Mouse (Mus musculus) heart, embryonic 16.5 days (tissue): Measurements from ENCODE around the gene Atp6v1g2. TPM values are rescaled to one million over a fixed set of nuclear protein-coding genes. Genes with fewer than 3 reads are reported as not detected.

Experiments used
- ATAC-seq: fragments of 200-750 bp; cut with Nextera tagmentation; replicated peaks from 2 replicates; pipeline ENCODE4 v1.8.0; 2017; ENCODE audit warnings: moderate number of reproducible peaks; ENCODE audit not compliant: insufficient read depth, low FRiP score; ENCODE audit errors: extremely low read depth
- H3K27ac ChIP-seq: fragments of 300-500 bp; sonication (generic); 2 replicates; pipeline ENCODE4 v1.5.1; 2014; ENCODE audit warnings: mild to moderate bottlenecking, low read length, control low read depth, moderate library complexity
- H3K27me3 ChIP-seq: fragments of 300-500 bp; sonication (generic); 2 replicates; pipeline ENCODE4 v1.6.1; 2014; ENCODE audit warnings: low read length, mixed read lengths; ENCODE audit not compliant: control insufficient read depth, insufficient read depth
- H3K36me3 ChIP-seq: fragments of 300-500 bp; sonication (generic); 2 replicates; pipeline ENCODE4 v1.6.1; 2014; ENCODE audit not compliant: control insufficient read depth, insufficient read depth
- H3K4me1 ChIP-seq: fragments of 300-500 bp; sonication (generic); 2 replicates; pipeline ENCODE4 v1.6.1; 2014; ENCODE audit warnings: low read length, mixed read lengths; ENCODE audit not compliant: control insufficient read depth, insufficient read depth
- H3K4me2 ChIP-seq: fragments of 300-500 bp; sonication (generic); 2 replicates; pipeline ENCODE4 v1.6.1; 2014; ENCODE audit warnings: low read depth, mild to moderate bottlenecking, control low read depth, low read length
- H3K4me3 ChIP-seq: fragments of 300-500 bp; sonication (generic); 2 replicates; pipeline ENCODE4 v1.5.1; 2014; ENCODE audit warnings: mild to moderate bottlenecking, control low read depth, low read length
- H3K9ac ChIP-seq: fragments of 300-500 bp; sonication (generic); 2 replicates; pipeline ENCODE4 v1.6.1; 2014; ENCODE audit warnings: low read length, control low read depth
- H3K9me3 ChIP-seq: fragments of 300-500 bp; sonication (generic); replicated peaks from 2 replicates; pipeline ENCODE4 v1.6.1; 2016; ENCODE audit warnings: low read length; ENCODE audit not compliant: control insufficient read depth
- WGBS: fragments of 180-500 bp; shearing (Covaris S2); extraction: QIAGEN DNeasy Blood & Tissue Kit; methylation state at CpG from one replicate; pipeline ENCODE4 v1.1.7; 2014; 5-methylcytosine and 5-hydroxymethylcytosine counted together
- polyA plus RNA-seq: library from polyadenylated mRNA; unstranded; fragments of >200 nt; fragmentation: Nextera tagmentation; extraction: Ambion mirVana; gene quantifications from 2 replicates; pipeline ENCODE4 v1.2.1, GENCODE M21; 2015

The Atp6v1g2 gene
- polyA plus RNA-seq, 1 experiment from 2014 or later = 10.1 TPM

- peak; percentile 86 for ATAC-seq
- Histone ChIP-seq H3K27me3 (peaks cover 15% of the 10 kb centered on the region), H3K4me1 (peaks cover 4% of the 10 kb centered on the region), H3K9ac (peak within 1 kb of the TSS; percentile 77), H3K36me3 (no peaks in the 10 kb centered on the region), H3K9me3 (no peaks in the 10 kb centered on the region), H3K4me3 (peak within 1 kb of the TSS; percentile 84), H3K27ac (no peak within 1 kb of the TSS), H3K4me2 (peak within 1 kb of the TSS; percentile 100)
- WGBS = 1% methylated on average over 51 of the region's 73 CpGs
Observed at GRCm38 (mm10) chr17:35262664-35263522, 29.4 kb downstream of the Atp6v1g2 start, which contains the start of gene H2-D1. Gene H2-D1, plus strand, starts transcription at chr17:35262730.

GRCm38 (mm10) chr17:35263523-35263883, 30.0 kb downstream of the Atp6v1g2 start:
- peak overlapping the region; percentile 84 for H3K4me3 ChIP-seq
- no peak overlapping the region for H3K27ac ChIP-seq
- H3K9ac ChIP-seq = peak overlapping the region; percentile 77
- peaks cover 4% of the 10 kb centered on the region; the same call in 1 of the 2 replicates for H3K4me1 ChIP-seq
- ATAC-seq = 0 out of 2 replicates have a peak, but pooled peaks have one; percentile 9
- H3K27me3 ChIP-seq = peaks cover 15% of the 10 kb centered on the region
- peak overlapping the region; percentile 100 for H3K4me2 ChIP-seq
- no peaks in the 10 kb centered on the region for H3K9me3 ChIP-seq
- 2% methylated on average over 31 of the region's 31 CpGs for WGBS
- no peaks in the 10 kb centered on the region for H3K36me3 ChIP-seq

DNA sequence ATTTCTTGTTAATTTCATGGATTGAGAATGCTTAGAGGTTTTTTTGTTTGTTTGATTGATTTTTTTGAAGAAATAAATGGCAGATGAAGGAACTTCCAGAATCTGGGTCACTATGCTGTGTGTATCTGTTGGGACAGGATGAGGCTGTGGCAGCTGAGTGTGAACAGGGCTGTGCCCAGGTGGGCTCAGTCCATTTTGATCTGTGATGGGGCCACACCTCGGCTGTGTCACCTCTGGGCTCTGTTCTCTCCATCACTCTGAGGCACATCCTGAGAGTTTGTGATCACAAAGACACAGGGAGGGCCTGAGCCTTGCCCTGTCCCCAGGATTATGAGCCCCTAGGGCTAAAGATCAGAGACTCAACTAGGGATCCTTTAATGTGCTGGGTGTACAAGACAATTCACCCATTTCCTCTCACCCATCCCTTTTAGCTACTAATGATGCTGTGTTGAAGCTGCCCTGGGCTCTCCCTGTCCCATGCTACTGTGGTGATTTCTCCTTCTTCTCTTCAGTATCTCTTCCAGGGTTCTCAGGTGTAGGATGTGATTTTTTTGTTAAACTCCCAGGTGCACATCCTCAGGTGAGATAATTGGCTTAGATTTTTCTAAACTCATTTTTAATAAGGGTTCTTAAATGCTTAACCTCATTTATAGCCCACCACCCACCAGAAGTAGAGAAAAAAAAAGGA, 34.1 kb downstream of the Atp6v1g2 start:
- no peaks in the 10 kb centered on the region for H3K36me3 ChIP-seq
- no peaks in the 10 kb centered on the region for H3K9me3 ChIP-seq
- H3K4me1 ChIP-seq = peaks cover 2% of the 10 kb centered on the region; the same call in 1 of the 2 replicates
- no peak overlapping the region for H3K4me2 ChIP-seq
- no peak overlapping the region for H3K27ac ChIP-seq
- H3K9ac ChIP-seq = no peak overlapping the region
- peaks cover 8% of the 10 kb centered on the region; the same call in 1 of the 2 replicates for H3K27me3 ChIP-seq
- no peak for ATAC-seq
- WGBS = 62% methylated on average over 1 of the region's 1 CpGs
- no peak overlapping the region for H3K4me3 ChIP-seq

DNA sequence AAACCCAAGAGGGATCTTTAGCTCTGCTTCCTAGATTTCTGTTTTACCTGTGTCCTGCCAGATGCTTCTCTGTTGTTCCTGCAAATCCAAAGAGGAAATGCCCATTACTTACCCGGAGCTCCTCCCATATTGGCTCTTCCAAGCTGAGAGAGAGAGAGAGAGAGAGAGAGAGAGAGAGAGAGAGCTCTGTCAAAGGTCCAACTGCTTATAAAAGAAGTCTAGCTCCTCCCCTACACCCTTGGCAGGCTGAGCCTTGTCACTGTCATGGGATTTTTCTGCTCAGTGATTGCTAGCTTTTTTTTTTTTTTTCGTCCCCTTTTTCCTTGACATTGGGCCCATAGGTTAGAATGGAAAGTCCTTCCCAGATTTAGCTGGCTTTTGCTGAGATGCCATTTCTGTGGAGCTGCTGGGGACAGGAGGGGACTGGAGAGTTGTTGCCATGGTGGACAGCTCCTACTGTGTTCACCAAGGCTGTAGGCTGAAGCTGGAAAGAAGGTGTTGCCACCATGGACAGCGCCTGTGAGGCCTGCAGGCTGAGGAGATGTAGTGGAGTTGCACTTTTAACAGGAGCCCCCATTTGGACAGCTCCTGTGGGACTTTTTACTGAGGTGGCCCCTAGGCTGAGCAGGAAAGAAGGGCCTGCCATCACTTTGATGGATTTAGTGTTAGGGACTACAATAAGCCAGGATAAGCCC, 36.3 kb downstream of the Atp6v1g2 start:
- H3K4me1 ChIP-seq = no peaks in the 10 kb centered on the region
- H3K4me3 ChIP-seq = no peak overlapping the region
- H3K9ac ChIP-seq = no peak overlapping the region
- peaks cover 2% of the 10 kb centered on the region; the same call in 1 of the 2 replicates for H3K27me3 ChIP-seq
- no peak overlapping the region for H3K4me2 ChIP-seq
- H3K27ac ChIP-seq = no peak overlapping the region
- no peaks in the 10 kb centered on the region for H3K36me3 ChIP-seq
- peak; percentile 41; the same call in 1 of the 2 replicates for ATAC-seq
- peaks cover 2% of the 10 kb centered on the region; the same call in 1 of the 2 replicates for H3K9me3 ChIP-seq
- 27% methylated on average over 3 of the region's 3 CpGs for WGBS

DNA sequence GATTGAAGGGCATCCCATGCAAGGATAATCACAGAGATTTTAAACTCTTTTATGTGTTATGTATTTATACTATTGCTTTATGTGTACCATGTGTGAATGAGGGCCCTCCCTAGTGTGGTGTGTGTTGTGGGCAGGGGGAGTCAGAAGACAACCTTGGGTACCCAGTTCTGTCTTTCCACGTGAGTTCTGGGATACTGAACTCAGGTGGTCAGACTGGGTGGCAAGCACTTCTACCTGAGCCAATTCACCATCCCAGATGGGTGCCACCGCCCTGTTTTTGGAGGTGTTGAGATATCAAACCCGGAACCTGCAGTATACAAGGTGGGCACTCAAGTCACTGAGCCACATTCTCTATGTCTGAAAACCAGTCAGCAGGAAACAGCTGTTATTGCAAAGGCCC, 38.8 kb downstream of the Atp6v1g2 start:
- H3K27me3 ChIP-seq = peaks cover 13% of the 10 kb centered on the region
- no peak overlapping the region for H3K27ac ChIP-seq
- peaks cover 2% of the 10 kb centered on the region; the same call in 1 of the 2 replicates for H3K9me3 ChIP-seq
- no peak overlapping the region for H3K4me3 ChIP-seq
- no peak overlapping the region for H3K4me2 ChIP-seq
- no peaks in the 10 kb centered on the region for H3K36me3 ChIP-seq
- no peak for ATAC-seq
- 61% methylated on average over 3 of the region's 3 CpGs for WGBS
- no peak overlapping the region for H3K9ac ChIP-seq
- H3K4me1 ChIP-seq = no peaks in the 10 kb centered on the region

DNA sequence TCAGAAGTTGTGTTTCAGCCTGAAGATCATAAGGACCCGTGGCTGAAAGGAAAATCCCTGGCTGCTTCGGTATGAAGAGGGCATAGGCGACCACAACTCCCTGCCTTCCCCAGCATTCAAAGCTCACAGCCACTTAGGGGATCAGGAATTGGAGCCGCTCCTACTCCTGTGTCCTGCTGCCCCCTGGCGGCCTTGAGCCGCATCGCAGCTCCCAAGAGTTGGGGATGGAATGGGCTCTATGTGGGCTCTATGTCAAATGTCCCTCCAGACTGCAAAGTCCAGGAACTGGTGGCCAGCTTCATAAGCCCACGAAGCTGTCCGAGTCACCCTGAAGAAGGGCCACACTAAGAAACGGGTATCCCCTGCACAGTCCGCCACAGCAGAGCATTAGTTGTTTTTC, 41.3 kb downstream of the Atp6v1g2 start:
- 3% methylated on average over 11 of the region's 11 CpGs for WGBS
- Histone ChIP-seq H3K36me3 (no peaks in the 10 kb centered on the region), H3K4me3 (no peak overlapping the region), H3K4me2 (no peak overlapping the region), H3K9ac (no peak overlapping the region), H3K27ac (no peak overlapping the region), H3K9me3 (peaks cover 2% of the 10 kb centered on the region; the same call in 1 of the 2 replicates), H3K4me1 (no peaks in the 10 kb centered on the region), H3K27me3 (peaks cover 16% of the 10 kb centered on the region)
- peak; percentile 28; the same call in 1 of the 2 replicates for ATAC-seq

- no peaks in the 10 kb centered on the region for H3K36me3 ChIP-seq
Observed at GRCm38 (mm10) chr17:35276304-35276864, 42.9 kb downstream of the Atp6v1g2 start.

DNA sequence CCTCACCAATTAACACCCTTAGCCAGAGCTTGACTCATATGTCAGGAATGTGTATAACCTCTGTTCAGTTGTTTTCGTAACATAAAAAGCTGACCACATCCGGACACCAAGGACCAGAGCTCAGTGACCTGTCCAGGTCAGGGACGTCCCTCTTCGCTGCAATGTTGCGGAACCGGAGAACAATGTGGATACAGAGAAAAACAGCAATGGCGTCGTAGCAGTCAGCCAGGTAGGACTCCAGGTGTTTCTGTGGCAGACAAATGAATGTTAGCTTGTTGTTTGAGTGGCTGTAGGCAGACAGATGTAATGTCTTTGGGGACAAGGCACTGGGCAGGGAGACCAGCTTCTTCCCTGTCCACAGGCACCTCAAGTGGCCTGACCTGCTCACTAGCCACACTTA, 44.6 kb downstream of the Atp6v1g2 start:
- H3K4me1 ChIP-seq = no peaks in the 10 kb centered on the region
- H3K4me2 ChIP-seq = no peak overlapping the region
- H3K9ac ChIP-seq = no peak overlapping the region
- peaks cover 2% of the 10 kb centered on the region; the same call in 1 of the 2 replicates for H3K9me3 ChIP-seq
- peaks cover 18% of the 10 kb centered on the region for H3K27me3 ChIP-seq
- no peaks in the 10 kb centered on the region for H3K36me3 ChIP-seq
- 76% methylated on average over 8 of the region's 8 CpGs for WGBS
- H3K27ac ChIP-seq = no peak overlapping the region
- H3K4me3 ChIP-seq = no peak overlapping the region
- no peak for ATAC-seq

More at GRCm38 (mm10) chr17:35276304-35276864, 42.9 kb downstream of the Atp6v1g2 start:
- Histone ChIP-seq H3K9me3 (peaks cover 2% of the 10 kb centered on the region; the same call in 1 of the 2 replicates), H3K27ac (no peak overlapping the region), H3K27me3 (peaks cover 18% of the 10 kb centered on the region), H3K9ac (no peak overlapping the region), H3K4me1 (no peaks in the 10 kb centered on the region), H3K4me3 (no peak overlapping the region), H3K4me2 (no peak overlapping the region)
- 15% methylated on average over 13 of the region's 13 CpGs for WGBS
- no peak for ATAC-seq
